Mouse (Mus musculus): ENCODE measurements around the gene Atp6v1e1. TPM values are rescaled to one million over a fixed set of nuclear protein-coding genes. Genes with fewer than 3 reads are reported as not detected.

Gene Atp6v1e1
- total RNA-seq, 2 experiments from 2014 or later, result 168 to 174 TPM

- no peak for DNase-seq
Measured at GRCm38 (mm10) chr6:120771366-120771765, 51.2 kb downstream of the Atp6v1e1 start.

GRCm38 (mm10) chr6:120769972-120770371 is 52.6 kb downstream of the Atp6v1e1 start:
- no peak for DNase-seq

GRCm38 (mm10) chr6:120761151-120761550 is 61.4 kb downstream of the Atp6v1e1 start:
- DNase-seq, result no peak

- no peak for DNase-seq
Measured at GRCm38 (mm10) chr6:120746416-120746815, 76.2 kb downstream of the Atp6v1e1 start.

Small RNA genes within 50 kb of the gene (microRNA-seq; reads per million reads assigned to microRNA genes)
- gene Gm25193, result 0 reads per million in 2 experiments

Other genes with a start within 250 kb of the Atp6v1e1 start
- 10 to 100 TPM in 1 of 2 experiments, 1 to 10 TPM in 1; 9.8 to 12.5 TPM for gene Cecr2, start 156.4 kb downstream of the Atp6v1e1 start, total RNA-seq (2021)
- under 1 TPM in 1 of 2 experiments, not detected in 1; 0.21 TPM for gene Slc25a18, start 49.2 kb downstream of the Atp6v1e1 start, total RNA-seq (2021)
- 10 to 100 TPM; 78.0 to 86.7 TPM for gene Bcl2l13, start 13.4 kb upstream of the Atp6v1e1 start, total RNA-seq (2021)
- 1 to 10 TPM in 1 of 2 experiments, under 1 TPM in 1; 0.97 to 1.3 TPM for gene Bid, start 94.1 kb upstream of the Atp6v1e1 start, total RNA-seq (2021)